Mouse (Mus musculus) kidney, embryonic 16.5 days (tissue): ENCODE results near the gene Ucn2. TPM values are rescaled to one million over a fixed set of nuclear protein-coding genes. Genes with fewer than 3 reads are reported as not detected.

Source experiments
- ATAC-seq: fragments of 200-750 bp; cut with Nextera tagmentation; 2 replicates; pipeline ENCODE4 v1.8.0; 2017; ENCODE audit warnings: moderate TSS enrichment; ENCODE audit not compliant: low FRiP score, low TSS enrichment
- H3K27ac ChIP-seq: fragments of 300-500 bp; sonication (generic); 2 replicates; pipeline ENCODE4 v1.5.1; 2014; ENCODE audit warnings: low read length
- H3K27me3 ChIP-seq: fragments of 300-500 bp; sonication (generic); 2 replicates; pipeline ENCODE4 v1.6.1; 2014; ENCODE audit warnings: low read length, control low read depth, mixed read lengths; ENCODE audit not compliant: insufficient read depth
- H3K36me3 ChIP-seq: fragments of 300-500 bp; sonication (generic); 2 replicates; pipeline ENCODE4 v1.6.1; 2014; ENCODE audit warnings: low read length, control low read depth, mixed read lengths; ENCODE audit not compliant: insufficient read depth
- H3K4me1 ChIP-seq: fragments of 300-500 bp; sonication (generic); 2 replicates; pipeline ENCODE4 v1.6.1; 2014; ENCODE audit warnings: low read length, control low read depth, mixed read lengths; ENCODE audit not compliant: insufficient read depth
- H3K4me2 ChIP-seq: fragments of 300-500 bp; sonication (generic); replicated peaks from 2 replicates; pipeline ENCODE4 v1.6.1; 2014; ENCODE audit warnings: low read depth, low read length
- H3K4me3 ChIP-seq: fragments of 300-500 bp; sonication (generic); 2 replicates; pipeline ENCODE4 v1.5.1; 2014; ENCODE audit warnings: mild to moderate bottlenecking, low read length
- H3K9ac ChIP-seq: fragments of 300-500 bp; sonication (generic); replicated peaks from 2 replicates; pipeline ENCODE4 v1.6.1; 2014; ENCODE audit warnings: low read length
- H3K9me3 ChIP-seq: fragments of 300-500 bp; sonication (generic); 2 replicates; pipeline ENCODE4 v1.6.1; 2016; ENCODE audit warnings: low read length, control low read depth
- WGBS: fragments of 180-500 bp; shearing (Covaris S2); extraction: QIAGEN DNeasy Blood & Tissue Kit; methylation state at CpG from one replicate; pipeline ENCODE4 v1.1.7; 2014; 5-methylcytosine and 5-hydroxymethylcytosine counted together
- polyA plus RNA-seq: library from polyadenylated mRNA; unstranded; fragments of >200 nt; fragmentation: Nextera tagmentation; extraction: Ambion mirVana; gene quantifications from 2 replicates; pipeline ENCODE4 v1.2.1, GENCODE M21; 2015

Ucn2 gene
- polyA plus RNA-seq, result 0.31 TPM in 1 of 2 replicates, not detected in the other

GRCm38 (mm10) chr9:108985710-108986109 lies at the start of gene Ucn2:
Gene Ucn2, plus strand, starts transcription at chr9:108986010.
- WGBS, result 84% methylated on average over 4 of the region's 4 CpGs
- ATAC-seq, result no peak
- H3K27me3 ChIP-seq, result no peaks in the 10 kb centered on the region
- H3K4me3 ChIP-seq, result no peak within 1 kb of the TSS
- no peaks in the 10 kb centered on the region for H3K36me3 ChIP-seq
- H3K4me1 ChIP-seq, result peaks cover 13% of the 10 kb centered on the region; the same call in 1 of the 2 replicates
- H3K9me3 ChIP-seq, result no peaks in the 10 kb centered on the region
- H3K9ac ChIP-seq, result no peak within 1 kb of the TSS
- no peak within 1 kb of the TSS for H3K4me2 ChIP-seq
- no peak within 1 kb of the TSS for H3K27ac ChIP-seq

GRCm38 (mm10) chr9:108936418-108937364 lies 49.1 kb upstream of the Ucn2 start, which contains the start of gene Uqcrc1:
Gene Uqcrc1, plus strand, starts transcription at chr9:108936633.
- WGBS, result under 1% methylated on average over 58 of the region's 58 CpGs
- H3K4me2 ChIP-seq, result peak within 1 kb of the TSS; percentile 66
- peak; percentile 91 for ATAC-seq
- H3K9ac ChIP-seq, result peak within 1 kb of the TSS; percentile 94
- peak within 1 kb of the TSS; percentile 98 for H3K4me3 ChIP-seq
- H3K27me3 ChIP-seq, result no peaks in the 10 kb centered on the region
- H3K36me3 ChIP-seq, result peaks cover 34% of the 10 kb centered on the region
- peak within 1 kb of the TSS; percentile 79 for H3K27ac ChIP-seq
- H3K9me3 ChIP-seq, result no peaks in the 10 kb centered on the region
- peaks cover 5% of the 10 kb centered on the region for H3K4me1 ChIP-seq

GRCm38 (mm10) chr9:108945111-108945510 lies 40.7 kb upstream of the Ucn2 start:
- no peak overlapping the region for H3K27ac ChIP-seq
- H3K9ac ChIP-seq, result no peak overlapping the region
- H3K4me3 ChIP-seq, result no peak overlapping the region
- ATAC-seq, result no peak
- H3K4me1 ChIP-seq, result peaks cover 10% of the 10 kb centered on the region
- H3K9me3 ChIP-seq, result no peaks in the 10 kb centered on the region
- no peaks in the 10 kb centered on the region for H3K27me3 ChIP-seq
- 77% methylated on average over 9 of the region's 9 CpGs for WGBS
- no peak overlapping the region for H3K4me2 ChIP-seq
- peaks cover 87% of the 10 kb centered on the region for H3K36me3 ChIP-seq

GRCm38 (mm10) chr9:108945608-108946007 lies 40.2 kb upstream of the Ucn2 start:
- Histone ChIP-seq H3K27ac (no peak overlapping the region), H3K27me3 (no peaks in the 10 kb centered on the region), H3K9ac (no peak overlapping the region), H3K9me3 (no peaks in the 10 kb centered on the region), H3K4me2 (no peak overlapping the region), H3K4me1 (peaks cover 10% of the 10 kb centered on the region), H3K36me3 (peaks cover 89% of the 10 kb centered on the region), H3K4me3 (no peak overlapping the region)
- WGBS, result 85% methylated on average over 5 of the region's 5 CpGs
- no peak for ATAC-seq

- Histone ChIP-seq H3K36me3 (peaks cover 58% of the 10 kb centered on the region), H3K9ac (no peak overlapping the region), H3K27ac (peak overlapping the region; percentile 51)
Measured at GRCm38 (mm10) chr9:108949231-108949966, 36.4 kb upstream of the Ucn2 start.

GRCm38 (mm10) chr9:108949967-108950728 lies 35.7 kb upstream of the Ucn2 start:
- WGBS, result 83% methylated on average over 9 of the region's 9 CpGs
- Histone ChIP-seq H3K9ac (no peak overlapping the region), H3K4me3 (no peak overlapping the region), H3K9me3 (no peaks in the 10 kb centered on the region), H3K27ac (peak overlapping the region; percentile 51), H3K4me1 (peaks cover 24% of the 10 kb centered on the region), H3K27me3 (0 out of 2 replicates have a peak, but pooled peaks cover 2% of the 10 kb centered on the region), H3K4me2 (no peak overlapping the region), H3K36me3 (peaks cover 50% of the 10 kb centered on the region)
- ATAC-seq, result peak; percentile 2; the same call in 1 of the 2 replicates

More at GRCm38 (mm10) chr9:108949231-108949966, 36.4 kb upstream of the Ucn2 start:
- no peak overlapping the region for H3K4me2 ChIP-seq
- H3K4me1 ChIP-seq, result peaks cover 22% of the 10 kb centered on the region
- no peaks in the 10 kb centered on the region for H3K9me3 ChIP-seq
- H3K4me3 ChIP-seq, result no peak overlapping the region
- H3K27me3 ChIP-seq, result 0 out of 2 replicates have a peak, but pooled peaks cover 1% of the 10 kb centered on the region
- peak; percentile 81 for ATAC-seq
- 59% methylated on average over 13 of the region's 13 CpGs for WGBS

- 0 out of 2 replicates have a peak, but pooled peaks cover 2% of the 10 kb centered on the region for H3K27me3 ChIP-seq
- no peak within 1 kb of the TSS for H3K27ac ChIP-seq
- H3K9me3 ChIP-seq, result no peaks in the 10 kb centered on the region
- H3K4me2 ChIP-seq, result peak within 1 kb of the TSS; percentile 51
- peak within 1 kb of the TSS; percentile 26 for H3K4me3 ChIP-seq
- WGBS, result 9% methylated on average over 15 of the region's 15 CpGs
- H3K4me1 ChIP-seq, result peaks cover 24% of the 10 kb centered on the region
- peaks cover 24% of the 10 kb centered on the region for H3K36me3 ChIP-seq
- no peak for ATAC-seq
- peak within 1 kb of the TSS; percentile 36; the same call in 1 of the 2 replicates for H3K9ac ChIP-seq
Measured at GRCm38 (mm10) chr9:108953081-108953636, 32.7 kb upstream of the Ucn2 start, which contains the start of gene Col7a1. Gene Col7a1, plus strand, starts transcription at chr9:108953586.

GRCm38 (mm10) chr9:108955241-108955640 lies 30.6 kb upstream of the Ucn2 start:
- no peak overlapping the region for H3K4me2 ChIP-seq
- H3K27ac ChIP-seq, result no peak overlapping the region
- no peak overlapping the region for H3K9ac ChIP-seq
- 66% methylated on average over 11 of the region's 11 CpGs for WGBS
- no peak overlapping the region for H3K4me3 ChIP-seq
- no peak for ATAC-seq
- peaks cover 14% of the 10 kb centered on the region for H3K4me1 ChIP-seq
- 0 out of 2 replicates have a peak, but pooled peaks cover 2% of the 10 kb centered on the region for H3K27me3 ChIP-seq
- no peaks in the 10 kb centered on the region for H3K9me3 ChIP-seq
- peaks cover 3% of the 10 kb centered on the region for H3K36me3 ChIP-seq

- Histone ChIP-seq H3K4me1 (peaks cover 14% of the 10 kb centered on the region; the same call in 1 of the 2 replicates), H3K27ac (no peak overlapping the region), H3K36me3 (no peaks in the 10 kb centered on the region), H3K9ac (no peak overlapping the region), H3K27me3 (0 out of 2 replicates have a peak, but pooled peaks cover 2% of the 10 kb centered on the region), H3K4me3 (no peak overlapping the region), H3K9me3 (no peaks in the 10 kb centered on the region), H3K4me2 (no peak overlapping the region)
- WGBS, result 88% methylated on average over 11 of the region's 11 CpGs
- no peak for ATAC-seq
Measured at GRCm38 (mm10) chr9:108955846-108956245, 30.0 kb upstream of the Ucn2 start.
